Mouse (Mus musculus) lung, embryonic 15.5 days (tissue): Measurements from ENCODE around the gene 4930442H23Rik. TPM values are rescaled to one million over a fixed set of nuclear protein-coding genes. Genes with fewer than 3 reads are reported as not detected.
"Not testable (repeated sequence)": the region's sequence is repeated elsewhere in the genome, so short reads cannot be mapped to it uniquely, and the experiment has no call there.

ENCODE experiments used
- ATAC-seq: fragments of 200-750 bp; cut with Nextera tagmentation; 2 replicates; pipeline ENCODE4 v1.8.0; 2017; ENCODE audit warnings: moderate number of reproducible peaks, borderline replicate concordance; ENCODE audit not compliant: low FRiP score, low TSS enrichment; ENCODE audit errors: extremely low read depth
- H3K27ac ChIP-seq: fragments of 300-500 bp; sonication (generic); 2 replicates; pipeline ENCODE4 v1.5.1; 2015; ENCODE audit warnings: moderate library complexity, mild to moderate bottlenecking, inconsistent platforms
- H3K27me3 ChIP-seq: fragments of 300-500 bp; sonication (generic); 2 replicates; pipeline ENCODE4 v1.6.1; 2015; ENCODE audit warnings: inconsistent platforms
- H3K36me3 ChIP-seq: fragments of 300-500 bp; sonication (generic); 2 replicates; pipeline ENCODE4 v1.6.1; 2015; ENCODE audit warnings: inconsistent platforms
- H3K4me1 ChIP-seq: fragments of 300-500 bp; sonication (generic); 2 replicates; pipeline ENCODE4 v1.6.1; 2015; ENCODE audit warnings: inconsistent platforms
- H3K4me2 ChIP-seq: fragments of 300-500 bp; sonication (generic); 2 replicates; pipeline ENCODE4 v1.6.1; 2015; ENCODE audit warnings: inconsistent platforms, mild to moderate bottlenecking, moderate library complexity
- H3K4me3 ChIP-seq: fragments of 300-500 bp; sonication (generic); 2 replicates; pipeline ENCODE4 v1.5.1; 2015; ENCODE audit warnings: mild to moderate bottlenecking, inconsistent platforms
- H3K9ac ChIP-seq: fragments of 300-500 bp; sonication (generic); 2 replicates; pipeline ENCODE4 v1.6.1; 2015; ENCODE audit warnings: inconsistent platforms
- H3K9me3 ChIP-seq: fragments of 300-500 bp; sonication (generic); 2 replicates; pipeline ENCODE4 v1.6.1; 2016; ENCODE audit warnings: inconsistent platforms
- WGBS: fragments of 180-500 bp; shearing (Covaris S2); methylation state at CpG from one replicate; pipeline ENCODE4 v1.1.7; 2015; 5-methylcytosine and 5-hydroxymethylcytosine counted together
- polyA plus RNA-seq: library from polyadenylated mRNA; unstranded; fragments of >200 nt; fragmentation: Nextera tagmentation; extraction: Ambion mirVana; gene quantifications from 2 replicates; pipeline ENCODE4 v1.2.1, GENCODE M21; 2015

The 4930442H23Rik gene
- 0.16 TPM in 2 replicates for polyA plus RNA-seq

GRCm38 (mm10) chr10:81183805-81184204 is at the start of gene 4930442H23Rik:
Gene 4930442H23Rik, minus strand, starts transcription at chr10:81183849.
- H3K27ac ChIP-seq = peak within 1 kb of the TSS; percentile 93
- H3K27me3 ChIP-seq = no peaks in the 10 kb centered on the region
- 59% methylated on average over 5 of the region's 5 CpGs for WGBS
- H3K9me3 ChIP-seq = no peaks in the 10 kb centered on the region
- H3K4me1 ChIP-seq = peaks cover 35% of the 10 kb centered on the region
- H3K36me3 ChIP-seq = peaks cover 58% of the 10 kb centered on the region
- H3K9ac ChIP-seq = peak within 1 kb of the TSS; percentile 66
- peak within 1 kb of the TSS; percentile 74 for H3K4me3 ChIP-seq
- no peak for ATAC-seq
- H3K4me2 ChIP-seq = peak within 1 kb of the TSS; percentile 69

- under 1% methylated on average over 17 of the region's 28 CpGs for WGBS
- Histone ChIP-seq H3K36me3 (no peaks in the 10 kb centered on the region), H3K4me2 (peak overlapping the region; percentile 75), H3K4me3 (peak overlapping the region; percentile 66), H3K9ac (peak overlapping the region; percentile 62), H3K9me3 (no peaks in the 10 kb centered on the region), H3K27ac (peak overlapping the region; percentile 38; the same call in 1 of the 2 replicates), H3K27me3 (peaks cover 38% of the 10 kb centered on the region), H3K4me1 (peaks cover 12% of the 10 kb centered on the region)
- peak; percentile 64 for ATAC-seq
Observed at GRCm38 (mm10) chr10:81233226-81233585, 49.6 kb upstream of the 4930442H23Rik start.

- H3K4me1 ChIP-seq = peaks cover 12% of the 10 kb centered on the region
- no peaks in the 10 kb centered on the region for H3K36me3 ChIP-seq
- peak within 1 kb of the TSS; percentile 66 for H3K4me3 ChIP-seq
- 5% methylated on average over 29 of the region's 29 CpGs for WGBS
- peak within 1 kb of the TSS; percentile 62 for H3K9ac ChIP-seq
- H3K27me3 ChIP-seq = peaks cover 41% of the 10 kb centered on the region
- H3K4me2 ChIP-seq = peak within 1 kb of the TSS; percentile 75
- ATAC-seq = peak; percentile 79
- H3K9me3 ChIP-seq = no peaks in the 10 kb centered on the region
- peak within 1 kb of the TSS; percentile 38; the same call in 1 of the 2 replicates for H3K27ac ChIP-seq
Observed at GRCm38 (mm10) chr10:81232580-81233225, 49.1 kb upstream of the 4930442H23Rik start, which contains the start of gene Zfr2. Gene Zfr2, plus strand, starts transcription at chr10:81233155.

GRCm38 (mm10) chr10:81231436-81231835 is 47.8 kb upstream of the 4930442H23Rik start:
- no peak for ATAC-seq
- no peaks in the 10 kb centered on the region for H3K9me3 ChIP-seq
- H3K27me3 ChIP-seq = peaks cover 41% of the 10 kb centered on the region
- no peak overlapping the region for H3K4me3 ChIP-seq
- no peaks in the 10 kb centered on the region for H3K36me3 ChIP-seq
- peaks cover 12% of the 10 kb centered on the region for H3K4me1 ChIP-seq
- no peak overlapping the region for H3K4me2 ChIP-seq
- 49% methylated on average over 7 of the region's 7 CpGs for WGBS
- no peak overlapping the region for H3K9ac ChIP-seq
- no peak overlapping the region for H3K27ac ChIP-seq

GRCm38 (mm10) chr10:81230438-81231332 is 47.0 kb upstream of the 4930442H23Rik start, which contains the start of gene Atcay:
Gene Atcay, minus strand, starts transcription at chr10:81230833.
- ATAC-seq = no peak
- H3K36me3 ChIP-seq = no peaks in the 10 kb centered on the region
- H3K9ac ChIP-seq = no peak within 1 kb of the TSS
- peaks cover 12% of the 10 kb centered on the region for H3K4me1 ChIP-seq
- no peak within 1 kb of the TSS for H3K4me2 ChIP-seq
- no peaks in the 10 kb centered on the region for H3K9me3 ChIP-seq
- no peak within 1 kb of the TSS for H3K27ac ChIP-seq
- H3K4me3 ChIP-seq = no peak within 1 kb of the TSS
- 10% methylated on average over 27 of the region's 27 CpGs for WGBS
- H3K27me3 ChIP-seq = peaks cover 41% of the 10 kb centered on the region

GRCm38 (mm10) chr10:81229735-81230437 is 46.2 kb upstream of the 4930442H23Rik start:
- Histone ChIP-seq H3K9me3 (no peaks in the 10 kb centered on the region), H3K4me3 (no peak overlapping the region), H3K36me3 (no peaks in the 10 kb centered on the region), H3K4me1 (peaks cover 12% of the 10 kb centered on the region), H3K9ac (no peak overlapping the region), H3K27ac (no peak overlapping the region), H3K4me2 (no peak overlapping the region), H3K27me3 (peaks cover 41% of the 10 kb centered on the region)
- no peak for ATAC-seq
- WGBS = 13% methylated on average over 20 of the region's 20 CpGs

- ATAC-seq, H3K36me3 ChIP-seq, H3K4me3 ChIP-seq, H3K27ac ChIP-seq, H3K9me3 ChIP-seq, H3K9ac ChIP-seq, H3K4me1 ChIP-seq, H3K4me2 ChIP-seq: not testable (repeated sequence)
- 31% methylated on average over 2 of the region's 2 CpGs for WGBS
- peaks cover 17% of the 10 kb centered on the region; the same call in 1 of the 2 replicates for H3K27me3 ChIP-seq
Observed at GRCm38 (mm10) chr10:81223731-81224130, 40.1 kb upstream of the 4930442H23Rik start.

GRCm38 (mm10) chr10:81221402-81222015 is 37.9 kb upstream of the 4930442H23Rik start:
- Histone ChIP-seq H3K4me3 (no peak overlapping the region), H3K4me2 (no peak overlapping the region), H3K36me3 (no peaks in the 10 kb centered on the region), H3K27ac (no peak overlapping the region), H3K27me3 (peaks cover 13% of the 10 kb centered on the region; the same call in 1 of the 2 replicates), H3K4me1 (no peaks in the 10 kb centered on the region), H3K9ac (no peak overlapping the region), H3K9me3 (no peaks in the 10 kb centered on the region)
- no peak for ATAC-seq
- 82% methylated on average over 5 of the region's 5 CpGs for WGBS

GRCm38 (mm10) chr10:81217964-81218363 is 34.3 kb upstream of the 4930442H23Rik start:
- ATAC-seq = peak; percentile 49; the same call in 1 of the 2 replicates

GRCm38 (mm10) chr10:81217267-81217666 is 33.6 kb upstream of the 4930442H23Rik start:
- not testable (repeated sequence) for ATAC-seq, H3K4me3 ChIP-seq, H3K36me3 ChIP-seq, H3K9ac ChIP-seq, H3K4me2 ChIP-seq, H3K27ac ChIP-seq, H3K9me3 ChIP-seq, H3K4me1 ChIP-seq
- H3K27me3 ChIP-seq = peaks cover 13% of the 10 kb centered on the region; the same call in 1 of the 2 replicates
- WGBS = 17% methylated on average over 1 of the region's 1 CpGs

More at GRCm38 (mm10) chr10:81217964-81218363, 34.3 kb upstream of the 4930442H23Rik start:
- H3K27ac ChIP-seq = no peak overlapping the region
- H3K9me3 ChIP-seq = no peaks in the 10 kb centered on the region
- no peaks in the 10 kb centered on the region for H3K36me3 ChIP-seq
- H3K4me1 ChIP-seq = no peaks in the 10 kb centered on the region
- WGBS = 23% methylated on average over 7 of the region's 7 CpGs
- no peak overlapping the region for H3K4me2 ChIP-seq
- H3K4me3 ChIP-seq = no peak overlapping the region
- peaks cover 13% of the 10 kb centered on the region; the same call in 1 of the 2 replicates for H3K27me3 ChIP-seq
- H3K9ac ChIP-seq = no peak overlapping the region

GRCm38 (mm10) chr10:81216810-81217209 is 33.2 kb upstream of the 4930442H23Rik start:
- H3K27me3 ChIP-seq = peaks cover 13% of the 10 kb centered on the region; the same call in 1 of the 2 replicates
- no peak overlapping the region for H3K4me2 ChIP-seq
- WGBS = 77% methylated on average over 6 of the region's 6 CpGs
- H3K9me3 ChIP-seq = no peaks in the 10 kb centered on the region
- ATAC-seq = no peak
- no peak overlapping the region for H3K4me3 ChIP-seq
- H3K36me3 ChIP-seq = no peaks in the 10 kb centered on the region
- no peak overlapping the region for H3K9ac ChIP-seq
- no peak overlapping the region for H3K27ac ChIP-seq
- no peaks in the 10 kb centered on the region for H3K4me1 ChIP-seq
